Mouse (Mus musculus): ENCODE data around the gene Galnt14.

DNA sequence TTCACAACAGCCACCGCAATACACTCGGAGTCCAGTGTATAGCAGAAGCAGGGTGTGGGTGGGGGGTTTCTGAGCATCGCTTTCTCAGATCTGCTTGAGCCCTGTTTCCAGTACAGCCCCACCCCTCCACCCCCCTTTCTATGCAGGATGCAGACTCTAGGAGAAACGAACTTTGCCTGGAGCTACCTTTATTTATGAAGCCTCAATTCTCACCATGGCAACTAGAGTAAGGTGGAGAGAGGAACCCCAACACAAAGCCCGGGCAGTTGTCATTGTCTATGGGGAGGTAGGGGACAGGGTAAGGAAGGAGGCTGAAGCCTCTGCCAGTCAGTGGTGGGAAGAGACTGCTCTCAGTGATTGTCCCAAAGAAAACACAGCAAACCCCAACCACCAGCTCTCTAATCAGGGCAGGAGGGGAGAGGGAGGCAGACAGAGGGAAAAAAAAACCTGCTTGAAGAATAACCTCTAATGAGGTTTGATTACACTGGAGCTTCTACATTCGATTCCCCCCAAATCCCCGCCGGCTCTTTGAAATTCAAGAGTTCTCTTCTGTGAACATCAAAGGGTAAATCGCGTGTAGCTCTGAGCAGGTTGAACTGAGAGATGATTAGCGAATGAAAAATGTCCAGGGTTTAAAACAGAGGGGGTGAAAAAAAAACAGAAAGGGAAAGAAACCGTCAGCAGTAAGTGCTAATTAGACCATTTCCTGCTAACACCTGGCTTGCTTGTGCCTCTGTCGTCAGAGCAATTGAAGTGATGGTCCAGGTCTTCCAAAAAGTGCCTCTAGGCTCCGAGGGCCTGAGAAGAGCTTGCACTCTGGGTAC, 169.6 kb downstream of the Galnt14 start:
- TF ChIP-seq GATA1 (IDR thresholded peaks at IDR 0.05; ENCODE audit: low read length), result no peak
- TF ChIP-seq TAL1 (IDR thresholded peaks at IDR 0.05; ENCODE audit: low read length), result no peak
